Mouse (Mus musculus): Measurements from ENCODE around the gene Foxb2.
"Not testable (repeated sequence)": the region's sequence is repeated elsewhere in the genome, so short reads cannot be mapped to it uniquely, and the experiment has no call there.

The Foxb2 gene

DNA sequence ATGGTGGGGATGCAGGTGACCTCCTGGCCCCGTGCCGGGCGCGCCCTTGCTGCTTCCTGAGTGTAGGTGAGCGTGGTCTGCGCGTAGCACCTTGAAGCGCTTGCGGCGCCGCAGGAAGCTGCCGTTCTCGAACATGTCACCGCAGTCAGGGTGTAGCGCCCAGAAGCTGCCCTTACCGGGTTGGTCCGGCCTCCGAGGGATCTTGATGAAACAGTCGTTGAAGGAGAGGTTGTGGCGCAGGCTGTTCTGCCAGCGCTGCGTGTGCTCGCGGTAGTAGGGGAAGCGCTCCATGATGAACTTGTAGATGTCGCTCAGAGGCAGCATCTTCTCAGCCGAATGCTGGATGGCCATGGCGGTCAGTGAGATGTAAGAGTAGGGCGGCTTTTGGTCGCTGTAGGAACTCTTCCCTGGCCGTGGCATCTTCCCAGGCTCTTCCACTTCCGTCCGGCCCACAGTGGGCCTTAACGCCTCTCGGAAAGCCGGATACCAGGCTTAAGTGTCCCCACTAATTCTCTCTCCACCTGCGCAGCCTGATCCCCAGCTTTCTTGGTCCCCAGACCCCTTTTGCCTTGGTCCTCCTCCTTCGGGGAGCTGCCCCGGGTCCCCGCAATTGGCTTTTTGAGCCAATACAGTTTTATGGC lies at the start of gene Foxb2:
Foxb2 (minus strand) TSS at position 585 of the 641 bp plus-strand sequence.
- no peak for DNase-seq

DNA sequence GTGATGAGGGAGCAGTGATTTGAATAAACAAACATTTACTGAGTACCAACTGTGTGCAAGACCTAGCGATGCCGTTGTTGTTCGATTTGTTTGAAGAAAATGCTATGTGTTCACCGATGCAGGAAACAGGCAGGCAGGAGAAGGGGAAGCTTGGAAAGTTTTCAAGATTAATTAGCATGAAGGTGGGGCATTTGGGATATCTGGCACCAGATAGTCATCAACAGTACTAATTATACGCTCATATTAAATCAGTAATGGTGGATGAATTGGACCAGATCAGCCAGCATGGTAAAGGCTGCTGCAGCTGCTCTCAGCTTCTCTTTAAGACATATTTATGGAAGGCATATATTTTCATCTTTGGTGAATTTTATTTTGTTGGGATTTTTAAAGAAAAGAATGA lies 37.9 kb upstream of the Foxb2 start:
- DNase-seq, result no peak

- peak; percentile 51 for DNase-seq
These were observed 29.5 kb upstream of the Foxb2 start for GRCm38 (mm10) chr19:16903106-16903505.

DNA sequence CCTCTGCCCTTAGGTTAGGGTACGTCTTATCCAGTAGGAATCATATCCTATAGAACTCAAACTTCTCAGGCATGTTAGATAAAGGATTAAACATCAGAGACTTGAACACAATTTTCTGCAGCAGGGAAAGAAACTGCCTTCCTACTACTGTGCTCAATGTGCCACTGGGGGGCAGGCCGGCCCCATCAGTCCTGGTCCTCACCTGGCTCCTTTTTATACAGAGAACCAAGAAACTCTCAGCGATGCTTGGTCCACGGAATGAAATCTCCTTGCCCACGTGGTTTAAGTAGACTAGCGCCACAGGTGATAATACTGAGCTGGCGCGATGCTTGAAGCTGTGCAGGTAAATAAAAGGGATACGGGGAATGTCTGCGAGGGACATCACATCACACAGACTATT lies 26.1 kb upstream of the Foxb2 start:
- DNase-seq, result peak; percentile 21

DNA sequence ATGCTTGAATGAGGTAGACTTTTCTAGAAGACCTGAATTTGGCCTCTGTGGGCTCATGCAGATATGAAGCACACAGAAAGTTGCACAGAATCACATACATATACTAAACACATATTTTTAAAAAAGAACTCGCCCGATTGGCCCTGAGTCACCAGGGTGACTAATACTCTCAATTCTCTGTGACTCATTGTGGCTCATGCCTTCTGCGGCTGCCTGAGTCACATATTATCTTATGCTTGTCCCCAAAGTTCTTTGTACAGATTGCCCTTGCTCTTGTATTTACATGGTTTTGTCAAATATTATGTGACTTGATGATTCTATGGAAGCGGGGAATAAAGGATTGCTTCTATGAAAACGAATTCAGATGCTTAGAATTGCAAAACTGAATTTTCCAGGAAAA lies 25.0 kb upstream of the Foxb2 start:
- no peak for DNase-seq

DNA sequence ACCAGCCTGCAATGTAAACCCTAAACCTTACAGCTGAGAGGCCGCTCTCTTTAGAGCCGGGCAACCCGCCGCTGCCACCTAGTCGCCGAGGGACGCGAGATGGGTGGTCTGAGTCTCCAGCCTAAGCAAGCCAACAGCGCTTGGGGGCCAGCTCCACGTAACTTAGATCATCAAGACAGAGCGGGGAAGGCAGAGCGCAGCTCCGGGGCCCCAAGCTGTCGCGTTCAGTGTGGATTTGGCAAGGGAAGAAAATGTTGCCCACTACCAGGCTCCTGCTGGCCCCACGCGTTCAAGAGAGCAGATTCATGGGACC lies 2.8 kb upstream of the Foxb2 start:
- peak; percentile 5 for DNase-seq

DNA sequence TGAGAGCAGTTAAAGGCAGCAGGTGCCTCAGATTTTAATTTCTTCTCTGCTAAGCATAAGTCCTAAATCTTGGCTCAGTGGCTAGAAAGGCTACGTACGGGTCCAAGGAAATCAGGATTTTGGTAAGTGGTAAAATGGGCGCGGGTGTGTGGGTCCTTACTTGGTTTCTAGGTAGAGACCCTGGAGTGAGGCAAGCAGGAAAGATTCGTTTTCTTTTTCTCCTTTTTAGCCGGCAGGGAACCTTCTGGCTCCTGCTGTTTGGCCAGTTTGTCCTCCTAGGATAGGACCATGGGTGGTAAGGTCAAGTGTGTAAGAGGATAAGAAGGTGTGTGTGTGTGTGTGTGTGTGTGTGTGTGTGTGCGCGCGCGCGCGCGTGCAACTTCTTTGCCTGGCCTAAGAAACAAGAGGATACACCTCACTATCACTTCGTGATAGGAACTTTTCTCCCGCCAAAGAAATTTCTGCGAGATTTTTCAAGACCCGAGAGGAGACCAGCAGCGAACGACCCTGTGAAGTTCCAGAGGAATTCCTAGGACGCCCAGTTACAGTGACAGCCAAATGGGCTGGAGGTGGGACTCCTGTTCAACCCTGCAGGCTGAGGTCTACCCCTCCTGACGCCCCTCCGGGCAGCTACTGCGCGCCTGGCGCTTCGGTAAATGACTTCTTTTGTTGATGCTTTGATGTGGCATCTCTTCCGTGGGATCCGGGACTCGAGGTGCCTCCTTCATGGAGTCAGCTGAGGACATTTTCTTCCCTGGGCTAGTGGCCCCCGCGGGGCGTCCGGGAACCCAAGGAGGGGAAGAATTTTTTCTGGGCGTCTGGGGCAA lies 2.2 kb upstream of the Foxb2 start:
- no peak for DNase-seq

DNA sequence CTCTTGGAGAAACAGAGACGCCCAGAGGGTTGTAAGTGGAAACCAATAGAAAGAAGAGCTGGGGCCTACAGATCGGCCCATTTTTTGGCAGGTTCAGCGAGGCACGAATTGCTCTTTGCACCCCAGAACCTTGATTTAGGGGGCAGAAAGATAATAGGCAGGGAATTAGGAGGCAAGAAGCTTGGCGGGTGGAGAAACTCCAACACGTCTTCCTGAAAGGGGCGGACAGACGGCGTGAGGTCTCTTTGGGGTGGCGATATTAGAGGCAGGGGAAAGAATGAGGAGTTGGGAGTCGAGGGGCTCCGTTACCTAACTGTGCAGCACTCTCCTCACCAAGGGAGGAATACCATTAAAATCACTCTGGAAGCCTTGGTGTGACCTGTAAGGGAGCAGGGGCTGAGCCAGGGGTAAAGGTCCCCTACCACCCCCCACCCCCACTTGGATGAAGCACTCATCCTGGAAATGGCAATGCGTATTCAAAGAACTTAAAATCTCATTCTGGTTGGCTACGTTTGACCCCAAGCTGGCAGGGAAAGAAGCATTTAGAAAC lies 1.5 kb upstream of the Foxb2 start:
- no peak for DNase-seq

- DNase-seq, result peak; percentile 18
These were observed 597 bp upstream of the Foxb2 start for GRCm38 (mm10) chr19:16873942-16874861.

DNA sequence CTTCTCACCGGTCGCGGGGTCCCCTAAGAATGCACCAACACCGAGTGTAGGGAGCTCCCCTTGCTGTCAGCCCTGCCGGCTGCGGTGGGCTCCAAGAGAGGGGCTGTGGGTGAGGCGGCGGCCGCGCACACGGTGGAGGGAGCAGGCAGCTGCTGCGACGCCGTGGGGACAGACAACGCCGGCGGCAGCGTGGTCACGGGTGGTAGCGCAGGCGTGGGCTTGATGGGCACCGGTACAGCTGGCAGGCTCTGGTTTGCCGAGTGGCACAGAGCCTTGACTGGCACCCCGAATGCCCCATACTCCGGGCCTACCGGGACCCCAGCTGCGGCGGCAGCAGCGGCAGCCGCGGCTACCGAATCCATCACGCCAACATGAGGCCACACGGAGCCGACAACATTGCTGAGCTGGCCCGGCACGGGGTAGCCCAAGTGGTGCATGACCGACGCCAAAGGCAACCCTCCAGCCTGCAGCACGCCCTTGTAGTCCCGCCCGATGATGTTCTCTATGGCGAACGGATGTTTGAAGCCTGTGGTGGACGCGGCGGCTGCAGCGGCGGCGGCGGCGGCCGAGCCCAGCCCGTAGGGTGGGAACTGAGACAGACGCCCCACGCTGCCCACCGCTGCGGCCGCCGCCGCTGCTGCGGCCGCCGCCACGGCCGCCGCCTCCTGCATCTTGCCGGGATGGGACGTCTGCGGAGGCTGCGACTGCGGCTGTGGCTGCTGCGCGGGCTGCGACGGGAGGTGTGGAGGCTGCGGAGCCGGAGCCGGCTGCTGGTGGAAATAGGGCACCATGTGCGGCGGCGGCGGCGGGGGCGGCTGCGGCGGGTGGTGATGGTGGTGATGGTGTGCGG lies 1.0 kb downstream of the Foxb2 start:
- DNase-seq, result peak; percentile 31

GRCm38 (mm10) chr19:16871192-16871760 lies 2.3 kb downstream of the Foxb2 start:
- DNase-seq, result peak; percentile 6

DNA sequence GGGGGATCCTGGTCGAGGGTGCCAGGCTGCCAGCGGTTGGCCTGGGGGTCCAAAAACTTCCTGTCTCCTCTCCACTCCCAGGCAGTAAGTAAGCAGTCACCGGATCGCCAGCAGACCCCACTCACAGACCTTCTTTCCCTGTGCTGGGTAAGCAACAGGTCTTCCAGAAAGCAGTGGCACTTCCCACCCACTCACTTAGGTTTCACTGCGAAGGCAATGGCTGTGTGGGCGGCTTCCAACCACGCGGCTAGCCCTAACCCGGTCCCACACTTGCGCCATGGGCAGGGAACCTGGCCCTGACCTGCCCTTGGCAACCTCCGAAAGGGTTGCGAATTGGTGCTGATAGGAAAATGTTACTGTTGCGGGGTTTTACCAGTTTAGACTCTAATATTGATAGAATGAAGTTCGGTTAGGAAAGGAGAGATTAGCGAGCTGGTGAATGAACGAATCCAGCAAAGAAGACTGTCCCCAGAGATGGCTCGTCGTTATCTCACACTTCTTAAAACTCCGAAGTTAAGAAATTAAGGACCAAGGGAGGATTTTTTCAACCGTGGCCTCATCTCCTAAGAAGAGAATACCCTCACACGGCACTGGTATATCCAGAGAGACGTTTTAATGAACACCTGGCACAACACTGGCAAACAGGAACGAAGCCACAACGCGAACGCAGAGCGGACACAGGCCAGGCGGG lies 3.0 kb downstream of the Foxb2 start:
- peak; percentile 9 for DNase-seq

DNA sequence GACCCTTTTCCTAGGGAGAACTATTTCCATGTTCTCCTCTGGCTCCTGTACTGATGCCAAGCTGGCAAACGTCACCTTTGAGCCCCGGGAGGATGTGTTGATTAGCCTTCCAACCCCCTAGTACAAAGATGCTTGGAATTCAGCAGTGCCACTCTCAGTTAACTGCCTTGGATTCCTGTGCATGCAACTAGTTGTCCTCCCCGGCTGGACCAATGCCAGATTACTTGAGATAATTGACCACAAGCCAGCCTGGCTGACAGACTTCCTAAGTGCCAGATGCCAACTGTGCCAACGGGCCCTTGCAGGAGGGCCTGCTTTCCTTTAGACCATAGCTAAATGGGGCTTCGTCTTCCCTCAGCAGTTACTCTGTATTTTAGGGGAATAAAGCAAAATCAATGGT lies 5.1 kb downstream of the Foxb2 start:
- DNase-seq, result peak; percentile 38

DNA sequence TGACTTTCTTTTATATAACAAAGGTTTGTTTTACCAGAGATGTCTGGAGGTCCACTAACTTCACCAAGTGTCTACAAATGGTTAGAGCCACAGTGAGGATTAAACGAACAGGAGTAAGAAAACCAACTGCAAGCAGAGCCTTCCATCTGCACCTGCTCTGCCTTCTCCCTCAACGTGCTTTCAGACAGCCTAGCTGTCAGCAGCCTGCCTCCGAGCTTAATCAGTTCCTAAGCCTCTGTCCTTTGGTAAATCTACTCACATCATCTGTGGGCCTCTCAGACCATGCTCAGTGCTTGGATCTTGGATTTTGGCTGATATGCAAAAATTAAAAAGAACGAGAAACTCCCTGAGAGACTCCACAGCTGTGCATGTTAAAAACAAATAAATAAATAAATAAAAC lies 15.0 kb downstream of the Foxb2 start:
- no peak for DNase-seq

DNA sequence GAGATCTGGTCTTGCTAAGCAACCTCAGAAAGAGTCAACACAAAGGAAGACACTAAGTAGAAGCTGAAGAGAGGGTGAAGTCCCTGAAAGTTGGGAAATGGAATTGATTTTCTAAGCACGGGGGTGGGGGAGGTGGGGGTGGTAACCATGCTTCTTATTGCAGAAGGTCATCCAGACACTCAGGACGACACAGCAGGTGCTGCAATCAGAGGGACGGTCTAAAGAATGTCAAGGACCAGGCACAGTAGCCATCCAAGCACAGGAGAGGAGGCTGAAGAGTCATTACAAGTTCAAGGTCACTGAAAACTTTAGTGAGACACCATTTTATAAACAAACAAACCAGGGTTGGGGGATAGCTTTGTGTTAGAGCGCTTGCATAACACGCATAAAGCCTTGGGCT lies 16.9 kb downstream of the Foxb2 start:
- no peak for DNase-seq

GRCm38 (mm10) chr19:16844091-16844490 lies 29.5 kb downstream of the Foxb2 start:
- DNase-seq, result not testable (repeated sequence)

GRCm38 (mm10) chr19:16841516-16842249 lies 31.9 kb downstream of the Foxb2 start:
- DNase-seq, result no peak

GRCm38 (mm10) chr19:16841001-16841400 lies 32.6 kb downstream of the Foxb2 start:
- no peak for DNase-seq

DNA sequence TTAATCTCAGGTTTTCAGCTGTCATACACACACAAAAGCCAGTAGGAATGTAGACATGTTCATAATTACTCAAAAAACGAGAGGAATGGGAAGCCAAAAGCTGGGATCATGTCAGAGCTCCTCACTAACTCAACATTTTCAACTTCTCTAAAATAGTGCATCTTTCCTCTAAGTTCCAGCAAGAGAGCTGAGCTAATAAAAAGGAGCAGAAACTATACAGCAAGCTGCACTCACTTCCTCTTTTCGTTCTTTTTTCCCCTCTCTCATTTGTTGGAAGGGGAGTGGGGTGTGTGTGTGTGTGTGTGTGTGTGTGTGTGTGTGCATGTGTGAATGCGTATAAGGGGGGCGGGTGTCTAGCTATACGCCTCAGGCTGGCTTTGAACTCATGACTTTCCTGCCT lies 45.9 kb downstream of the Foxb2 start:
- no peak for DNase-seq

GRCm38 (mm10) chr19:16825228-16825627 lies 48.4 kb downstream of the Foxb2 start:
- DNase-seq, result no peak
